Mouse (Mus musculus): ENCODE data around the gene Olfr5. TPM values are rescaled to one million over a fixed set of nuclear protein-coding genes. Genes with fewer than 3 reads are reported as not detected.
"Not testable (repeated sequence)": the region's sequence is repeated elsewhere in the genome, so short reads cannot be mapped to it uniquely, and the experiment has no call there.

Gene Olfr5
- not detected in 2 replicates for polyA plus RNA-seq (2012; rRNA removed)

- Histone ChIP-seq H3K4me3 (ENCODE audit: control insufficient read depth, insufficient read depth, low read length) (no peak within 1 kb of the TSS), H3K4me1 (replicated peaks; ENCODE audit: control insufficient read depth, insufficient read depth, low read length) (no peaks in the 10 kb centered on the region), H3K27ac (ENCODE audit: control insufficient read depth, insufficient read depth, low read length) (no peak within 1 kb of the TSS), H3K27me3 (ENCODE audit: control insufficient read depth, insufficient read depth, low read length) (no peaks in the 10 kb centered on the region), H3K36me3 (ENCODE audit: control insufficient read depth, insufficient read depth, low read length) (no peaks in the 10 kb centered on the region)
- 18% methylated on average over 2 of the region's 2 CpGs for WGBS
- TF ChIP-seq POLR2A (IDR thresholded peaks at IDR 0.05; ENCODE audit: control insufficient read depth, extremely low read depth, insufficient read depth, low read length, poor library complexity) (no peak), CTCF (IDR thresholded peaks at IDR 0.05; ENCODE audit: borderline replicate concordance, control insufficient read depth, extremely low read depth, insufficient read depth, low read length, poor library complexity) (no peak)
- DNase-seq, result no peak
These were observed at the start of gene Olfr5 for GRCm38 (mm10) chr7:6486841-6487240. TSS of gene Olfr5 (minus strand) at chr7:6486941.

- no peak for TF ChIP-seq POLR2A (IDR thresholded peaks at IDR 0.05; ENCODE audit: control insufficient read depth, extremely low read depth, insufficient read depth, low read length, poor library complexity)
- no peak for TF ChIP-seq CTCF (IDR thresholded peaks at IDR 0.05; ENCODE audit: borderline replicate concordance, control insufficient read depth, extremely low read depth, insufficient read depth, low read length, poor library complexity)
- Histone ChIP-seq H3K36me3 (ENCODE audit: control insufficient read depth, insufficient read depth, low read length) (no peaks in the 10 kb centered on the region), H3K27ac (ENCODE audit: control insufficient read depth, insufficient read depth, low read length) (no peak overlapping the region), H3K27me3 (ENCODE audit: control insufficient read depth, insufficient read depth, low read length) (no peaks in the 10 kb centered on the region), H3K4me3 (ENCODE audit: control insufficient read depth, insufficient read depth, low read length) (no peak overlapping the region), H3K4me1 (replicated peaks; ENCODE audit: control insufficient read depth, insufficient read depth, low read length) (no peaks in the 10 kb centered on the region)
- DNase-seq, result no peak
- 67% methylated on average over 5 of the region's 5 CpGs for WGBS
These were observed 39.4 kb upstream of the Olfr5 start for GRCm38 (mm10) chr7:6526141-6526540.

- TF ChIP-seq POLR2A (IDR thresholded peaks at IDR 0.05; ENCODE audit: control insufficient read depth, extremely low read depth, insufficient read depth, low read length, poor library complexity) (no peak), CTCF (IDR thresholded peaks at IDR 0.05; ENCODE audit: borderline replicate concordance, control insufficient read depth, extremely low read depth, insufficient read depth, low read length, poor library complexity) (no peak)
- H3K4me1 ChIP-seq (replicated peaks; ENCODE audit: control insufficient read depth, insufficient read depth, low read length), result no peaks in the 10 kb centered on the region
- WGBS, result 65% methylated on average over 3 of the region's 3 CpGs
- no peak overlapping the region for H3K27ac ChIP-seq (ENCODE audit: control insufficient read depth, insufficient read depth, low read length)
- H3K36me3 ChIP-seq (ENCODE audit: control insufficient read depth, insufficient read depth, low read length), result no peaks in the 10 kb centered on the region
- DNase-seq, result no peak
- no peaks in the 10 kb centered on the region for H3K27me3 ChIP-seq (ENCODE audit: control insufficient read depth, insufficient read depth, low read length)
- H3K4me3 ChIP-seq (ENCODE audit: control insufficient read depth, insufficient read depth, low read length), result no peak overlapping the region
These were observed 38.3 kb upstream of the Olfr5 start for GRCm38 (mm10) chr7:6525001-6525400.

GRCm38 (mm10) chr7:6522850-6523249 lies 36.1 kb upstream of the Olfr5 start, which contains the start of gene Olfr1349:
TSS of gene Olfr1349 (minus strand) at chr7:6522950.
- 94% methylated on average over 5 of the region's 5 CpGs for WGBS
- Histone ChIP-seq H3K4me3 (ENCODE audit: control insufficient read depth, insufficient read depth, low read length) (no peak within 1 kb of the TSS), H3K27ac (ENCODE audit: control insufficient read depth, insufficient read depth, low read length) (no peak within 1 kb of the TSS), H3K4me1 (replicated peaks; ENCODE audit: control insufficient read depth, insufficient read depth, low read length) (no peaks in the 10 kb centered on the region), H3K27me3 (ENCODE audit: control insufficient read depth, insufficient read depth, low read length) (no peaks in the 10 kb centered on the region), H3K36me3 (ENCODE audit: control insufficient read depth, insufficient read depth, low read length) (no peaks in the 10 kb centered on the region)
- DNase-seq, result no peak
- TF ChIP-seq POLR2A (IDR thresholded peaks at IDR 0.05; ENCODE audit: control insufficient read depth, extremely low read depth, insufficient read depth, low read length, poor library complexity), result no peak
- no peak for TF ChIP-seq CTCF (IDR thresholded peaks at IDR 0.05; ENCODE audit: borderline replicate concordance, control insufficient read depth, extremely low read depth, insufficient read depth, low read length, poor library complexity)

GRCm38 (mm10) chr7:6521666-6522065 lies 34.9 kb upstream of the Olfr5 start:
- no peaks in the 10 kb centered on the region for H3K36me3 ChIP-seq (ENCODE audit: control insufficient read depth, insufficient read depth, low read length)
- no peaks in the 10 kb centered on the region for H3K4me1 ChIP-seq (replicated peaks; ENCODE audit: control insufficient read depth, insufficient read depth, low read length)
- TF ChIP-seq CTCF (IDR thresholded peaks at IDR 0.05; ENCODE audit: borderline replicate concordance, control insufficient read depth, extremely low read depth, insufficient read depth, low read length, poor library complexity), result no peak
- no peak for TF ChIP-seq POLR2A (IDR thresholded peaks at IDR 0.05; ENCODE audit: control insufficient read depth, extremely low read depth, insufficient read depth, low read length, poor library complexity)
- H3K4me3 ChIP-seq (ENCODE audit: control insufficient read depth, insufficient read depth, low read length), result no peak overlapping the region
- H3K27me3 ChIP-seq (ENCODE audit: control insufficient read depth, insufficient read depth, low read length), result no peaks in the 10 kb centered on the region
- no peak overlapping the region for H3K27ac ChIP-seq (ENCODE audit: control insufficient read depth, insufficient read depth, low read length)
- DNase-seq, result no peak
- 37% methylated on average over 1 of the region's 1 CpGs for WGBS

- DNase-seq, result no peak
- Histone ChIP-seq H3K4me3 (ENCODE audit: control insufficient read depth, insufficient read depth, low read length) (no peak within 1 kb of the TSS), H3K4me1 (replicated peaks; ENCODE audit: control insufficient read depth, insufficient read depth, low read length) (no peaks in the 10 kb centered on the region), H3K27me3 (ENCODE audit: control insufficient read depth, insufficient read depth, low read length) (no peaks in the 10 kb centered on the region), H3K36me3 (ENCODE audit: control insufficient read depth, insufficient read depth, low read length) (no peaks in the 10 kb centered on the region), H3K27ac (ENCODE audit: control insufficient read depth, insufficient read depth, low read length) (no peak within 1 kb of the TSS)
- TF ChIP-seq POLR2A (IDR thresholded peaks at IDR 0.05; ENCODE audit: control insufficient read depth, extremely low read depth, insufficient read depth, low read length, poor library complexity), result no peak
- WGBS, result 91% methylated on average over 1 of the region's 1 CpGs
These were observed 21.9 kb upstream of the Olfr5 start, which contains the start of gene Olfr1348 for GRCm38 (mm10) chr7:6508648-6509047. TSS of gene Olfr1348 (minus strand) at chr7:6508748.

- WGBS, result 68% methylated on average over 1 of the region's 1 CpGs
- Histone ChIP-seq H3K36me3 (ENCODE audit: control insufficient read depth, insufficient read depth, low read length) (no peaks in the 10 kb centered on the region), H3K27me3 (ENCODE audit: control insufficient read depth, insufficient read depth, low read length) (no peaks in the 10 kb centered on the region), H3K4me1 (replicated peaks; ENCODE audit: control insufficient read depth, insufficient read depth, low read length) (no peaks in the 10 kb centered on the region), H3K27ac (ENCODE audit: control insufficient read depth, insufficient read depth, low read length) (no peak within 1 kb of the TSS), H3K4me3 (ENCODE audit: control insufficient read depth, insufficient read depth, low read length) (no peak within 1 kb of the TSS)
- DNase-seq, result no peak
- TF ChIP-seq CTCF (IDR thresholded peaks at IDR 0.05; ENCODE audit: borderline replicate concordance, control insufficient read depth, extremely low read depth, insufficient read depth, low read length, poor library complexity), result no peak
These were observed 12.9 kb upstream of the Olfr5 start, which contains the start of gene Olfr1347 for GRCm38 (mm10) chr7:6499655-6500054. TSS of gene Olfr1347 (minus strand) at chr7:6499755.

GRCm38 (mm10) chr7:6477633-6478032 lies 9.1 kb downstream of the Olfr5 start:
- H3K27ac ChIP-seq (ENCODE audit: control insufficient read depth, insufficient read depth, low read length); H3K4me1 ChIP-seq (replicated peaks; ENCODE audit: control insufficient read depth, insufficient read depth, low read length); H3K4me3 ChIP-seq (ENCODE audit: control insufficient read depth, insufficient read depth, low read length); H3K36me3 ChIP-seq (ENCODE audit: control insufficient read depth, insufficient read depth, low read length); H3K27me3 ChIP-seq (ENCODE audit: control insufficient read depth, insufficient read depth, low read length); DNase-seq: not testable (repeated sequence)
- WGBS, result 86% methylated on average over 2 of the region's 2 CpGs

All from thymus, adult 2 months (tissue).